Mouse (Mus musculus) heart, embryonic 11.5 days (tissue): ENCODE results near the gene Adh6b. TPM values are rescaled to one million over a fixed set of nuclear protein-coding genes. Genes with fewer than 3 reads are reported as not detected.

Experiments used
- polyA plus RNA-seq: library from polyadenylated mRNA; unstranded; fragments of >200 nt; fragmentation: Nextera tagmentation; extraction: Ambion mirVana; gene quantifications from 2 replicates; pipeline ENCODE4 v1.2.1, GENCODE M21; 2014

Adh6b gene
- polyA plus RNA-seq, 1 experiment from 2014 or later: 1.9 TPM

Other genes starting within 250 kb of the Adh6b start
- gene Trmt10a, start 198.3 kb upstream of the Adh6b start, polyA plus RNA-seq: 10.8 and 15.9 TPM in 2 replicates
- gene Mttp, start 196.8 kb upstream of the Adh6b start, polyA plus RNA-seq: 8.0 and 8.7 TPM in 2 replicates
- gene 4930579F01Rik, start 147.9 kb upstream of the Adh6b start, polyA plus RNA-seq: not detected in 2 replicates
- not detected in 2 replicates for gene Adh7, start 124.0 kb upstream of the Adh6b start, polyA plus RNA-seq
- 0.93 and 1.5 TPM in 2 replicates for gene Adh1, start 80.8 kb upstream of the Adh6b start, polyA plus RNA-seq
- gene Adh6a, start 28.5 kb upstream of the Adh6b start, polyA plus RNA-seq: not detected in 2 replicates
- gene Adh4, start 73.7 kb downstream of the Adh6b start, polyA plus RNA-seq: not detected in 2 replicates
- gene Adh5, start 101.3 kb downstream of the Adh6b start, polyA plus RNA-seq: 166 and 176 TPM in 2 replicates
- 48.0 and 49.1 TPM in 2 replicates for gene Metap1, start 147.7 kb downstream of the Adh6b start, polyA plus RNA-seq
- gene Eif4e, start 184.4 kb downstream of the Adh6b start, polyA plus RNA-seq: 323 and 330 TPM in 2 replicates